Mouse (Mus musculus) embryonic facial prominence, embryonic 10.5 days (tissue): ENCODE data around the gene Gabarapl2. TPM values are rescaled to one million over a fixed set of nuclear protein-coding genes. Genes with fewer than 3 reads are reported as not detected.

ENCODE experiments used
- DNase-seq: peaks from one replicate; pipeline ENCODE4 v3.0.0-alpha.2; 2017; ENCODE audit warnings: low spot score
- H3K27ac ChIP-seq: fragments of 300-500 bp; sonication (generic); replicated peaks from 2 replicates; pipeline ENCODE4 v1.5.1; 2016; ENCODE audit warnings: mild to moderate bottlenecking
- H3K27me3 ChIP-seq: fragments of 300-500 bp; sonication (generic); replicated peaks from 2 replicates; pipeline ENCODE4 v1.6.1; 2016; ENCODE audit warnings: low read depth, mild to moderate bottlenecking; ENCODE audit not compliant: poor library complexity, severe bottlenecking
- H3K36me3 ChIP-seq: fragments of 300-500 bp; sonication (generic); replicated peaks from 2 replicates; pipeline ENCODE4 v1.6.1; 2016; ENCODE audit warnings: mild to moderate bottlenecking, moderate library complexity
- H3K4me1 ChIP-seq: fragments of 300-500 bp; sonication (generic); 2 replicates; pipeline ENCODE4 v1.6.1; 2016
- H3K4me3 ChIP-seq: fragments of 300-500 bp; sonication (generic); 2 replicates; pipeline ENCODE4 v1.5.1; 2016; ENCODE audit warnings: mild to moderate bottlenecking, moderate library complexity
- H3K9me3 ChIP-seq: fragments of 300-500 bp; sonication (generic); 2 replicates; pipeline ENCODE4 v1.6.1; 2016; ENCODE audit warnings: mild to moderate bottlenecking
- WGBS: fragments of 180-500 bp; shearing (Covaris S2); methylation state at CpG from one replicate; pipeline ENCODE4 v1.1.7; 2016; 5-methylcytosine and 5-hydroxymethylcytosine counted together
- polyA plus RNA-seq: library from polyadenylated mRNA; unstranded; fragments of >200 nt; fragmentation: Nextera tagmentation; extraction: Ambion mirVana; gene quantifications from 2 replicates; pipeline ENCODE4 v1.2.1, GENCODE M21; 2016

The Gabarapl2 gene
- polyA plus RNA-seq, 1 experiment from 2014 or later = 194 TPM

GRCm38 (mm10) chr8:111963091-111963490 lies 22.6 kb downstream of the Gabarapl2 start:
- Histone ChIP-seq H3K4me3 (no peak overlapping the region), H3K36me3 (peaks cover 49% of the 10 kb centered on the region), H3K27me3 (no peaks in the 10 kb centered on the region), H3K9me3 (no peaks in the 10 kb centered on the region), H3K4me1 (peaks cover 9% of the 10 kb centered on the region; the same call in 1 of the 2 replicates), H3K27ac (no peak overlapping the region)
- WGBS = 75% methylated on average over 10 of the region's 10 CpGs
- DNase-seq = no peak

- WGBS = 79% methylated on average over 4 of the region's 4 CpGs
- Histone ChIP-seq H3K27me3 (no peaks in the 10 kb centered on the region), H3K4me3 (no peak overlapping the region), H3K27ac (no peak overlapping the region), H3K9me3 (no peaks in the 10 kb centered on the region), H3K36me3 (peaks cover 49% of the 10 kb centered on the region), H3K4me1 (peaks cover 9% of the 10 kb centered on the region; the same call in 1 of the 2 replicates)
- DNase-seq = no peak
Measured at GRCm38 (mm10) chr8:111963546-111963945, 23.0 kb downstream of the Gabarapl2 start.

DNA sequence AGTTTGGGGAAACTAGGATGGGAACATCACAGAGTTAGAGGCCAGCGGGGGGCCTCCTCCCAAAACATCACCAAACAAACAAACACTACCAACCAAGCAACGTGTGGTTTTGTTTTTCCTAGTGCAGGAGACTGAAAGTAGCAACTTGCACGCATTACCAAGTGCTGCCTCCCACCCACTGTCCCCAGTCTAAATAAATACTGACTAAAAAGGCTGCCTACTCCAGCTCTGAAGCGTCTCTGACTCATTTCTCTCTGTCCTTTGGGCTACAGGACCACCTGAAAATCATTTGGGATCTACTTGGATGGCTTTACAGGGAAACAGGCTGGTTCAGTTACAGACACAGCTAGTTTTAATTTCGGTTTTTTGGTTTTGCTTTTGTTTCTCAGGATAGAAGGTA lies 23.8 kb downstream of the Gabarapl2 start:
- Histone ChIP-seq H3K36me3 (peaks cover 49% of the 10 kb centered on the region), H3K4me3 (no peak overlapping the region), H3K9me3 (no peaks in the 10 kb centered on the region), H3K4me1 (peaks cover 9% of the 10 kb centered on the region; the same call in 1 of the 2 replicates), H3K27ac (no peak overlapping the region), H3K27me3 (no peaks in the 10 kb centered on the region)
- 56% methylated on average over 5 of the region's 5 CpGs for WGBS
- DNase-seq = no peak

DNA sequence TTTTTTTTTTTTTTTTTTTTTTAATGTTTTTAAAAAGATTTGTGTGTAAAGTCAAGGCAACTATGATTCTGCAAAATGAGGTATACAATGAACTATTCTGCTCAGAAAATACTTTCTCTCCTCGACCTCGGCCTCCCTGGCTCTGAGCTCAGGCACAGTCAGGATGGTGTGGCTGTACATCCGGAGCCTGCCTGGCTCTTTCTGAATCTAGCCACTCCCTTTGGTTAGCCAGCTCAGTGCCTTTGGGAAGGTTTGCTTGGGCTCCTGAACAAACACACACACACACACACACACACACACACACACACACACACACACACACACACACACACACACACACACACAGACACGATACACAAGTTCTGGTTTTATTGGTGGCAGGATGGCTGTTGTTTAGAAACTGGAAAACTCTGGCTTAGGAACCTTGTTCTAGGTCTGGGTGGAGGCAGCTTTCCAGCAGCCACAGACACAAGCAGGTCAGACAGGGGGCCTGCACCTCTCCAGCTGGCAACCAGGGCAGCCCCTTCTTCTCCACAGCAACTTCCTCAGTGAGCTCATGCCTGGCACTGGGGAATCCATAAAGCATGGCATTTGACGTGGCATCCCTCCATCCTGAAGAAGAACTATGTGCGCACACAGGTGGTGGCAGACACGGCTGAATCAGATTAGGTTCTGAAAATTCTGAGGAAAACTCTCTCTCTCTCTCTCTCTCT lies 24.5 kb downstream of the Gabarapl2 start:
- Histone ChIP-seq H3K36me3 (peaks cover 44% of the 10 kb centered on the region), H3K4me3 (no peak overlapping the region), H3K27me3 (no peaks in the 10 kb centered on the region), H3K4me1 (peaks cover 9% of the 10 kb centered on the region; the same call in 1 of the 2 replicates), H3K27ac (no peak overlapping the region), H3K9me3 (no peaks in the 10 kb centered on the region)
- DNase-seq = no peak
- WGBS = 83% methylated on average over 7 of the region's 7 CpGs

GRCm38 (mm10) chr8:111967246-111967870 lies 26.9 kb downstream of the Gabarapl2 start:
- H3K27ac ChIP-seq = no peak overlapping the region

DNA sequence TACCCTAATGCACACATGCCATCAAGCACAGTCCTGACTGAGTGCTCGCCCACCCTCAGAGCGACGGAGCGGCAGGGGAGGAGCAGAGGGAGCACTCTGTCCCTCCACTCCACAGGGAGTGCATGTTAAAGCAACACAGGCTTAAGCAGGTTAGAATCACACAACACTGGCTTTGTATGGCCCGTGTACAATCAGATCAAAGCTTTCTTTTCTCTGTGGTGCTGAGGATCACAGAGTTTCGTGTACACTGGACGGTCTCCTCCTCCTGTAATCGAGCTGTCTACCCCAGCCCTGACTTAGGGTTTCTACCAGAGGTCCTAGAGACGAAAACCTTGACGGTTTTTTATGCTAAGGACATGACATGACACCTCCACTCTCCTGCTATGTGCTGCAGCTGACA lies 28.0 kb downstream of the Gabarapl2 start:
- 87% methylated on average over 10 of the region's 10 CpGs for WGBS
- H3K36me3 ChIP-seq = peaks cover 67% of the 10 kb centered on the region

More at GRCm38 (mm10) chr8:111967246-111967870, 26.9 kb downstream of the Gabarapl2 start:
- no peak overlapping the region for H3K4me3 ChIP-seq
- no peak for DNase-seq
- peaks cover 9% of the 10 kb centered on the region; the same call in 1 of the 2 replicates for H3K4me1 ChIP-seq
- H3K27me3 ChIP-seq = no peaks in the 10 kb centered on the region
- WGBS = 87% methylated on average over 5 of the region's 5 CpGs
- no peaks in the 10 kb centered on the region for H3K9me3 ChIP-seq
- peaks cover 55% of the 10 kb centered on the region for H3K36me3 ChIP-seq

DNA sequence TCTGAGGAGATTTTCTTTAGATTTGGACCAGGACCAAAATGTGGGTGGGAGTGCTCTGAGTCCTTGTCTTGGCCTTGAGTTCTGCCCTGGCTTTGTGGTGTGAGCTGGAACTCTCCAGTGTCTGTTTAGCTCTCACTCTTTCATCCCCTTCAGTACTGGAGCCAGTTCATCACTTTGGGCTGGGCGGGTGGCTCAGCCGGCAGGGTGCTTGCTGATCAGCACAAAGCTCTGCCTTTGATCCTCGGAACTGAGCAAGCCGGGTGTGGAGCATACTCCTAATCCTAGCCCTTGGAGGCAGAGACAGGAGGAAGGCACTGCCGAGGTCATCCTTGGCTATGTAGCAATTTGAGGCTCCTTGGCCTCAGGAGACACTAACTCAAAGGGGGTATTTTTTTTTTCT lies 28.5 kb downstream of the Gabarapl2 start:
- DNase-seq = no peak
- Histone ChIP-seq H3K4me3 (no peak overlapping the region), H3K27ac (no peak overlapping the region), H3K9me3 (peaks cover 8% of the 10 kb centered on the region), H3K27me3 (no peaks in the 10 kb centered on the region), H3K4me1 (no peaks in the 10 kb centered on the region), H3K36me3 (peaks cover 71% of the 10 kb centered on the region)
- 36% methylated on average over 5 of the region's 5 CpGs for WGBS

More for the DNA sequence above, 28.0 kb downstream of the Gabarapl2 start:
- H3K4me3 ChIP-seq = no peak overlapping the region
- no peaks in the 10 kb centered on the region for H3K27me3 ChIP-seq
- no peak overlapping the region for H3K27ac ChIP-seq
- H3K4me1 ChIP-seq = peaks cover 2% of the 10 kb centered on the region; the same call in 1 of the 2 replicates
- peaks cover 4% of the 10 kb centered on the region; the same call in 1 of the 2 replicates for H3K9me3 ChIP-seq
- no peak for DNase-seq

GRCm38 (mm10) chr8:111974138-111974537 lies 33.6 kb downstream of the Gabarapl2 start:
- H3K27ac ChIP-seq = no peak overlapping the region
- H3K36me3 ChIP-seq = peaks cover 88% of the 10 kb centered on the region
- no peak for DNase-seq
- H3K4me1 ChIP-seq = no peaks in the 10 kb centered on the region
- peaks cover 12% of the 10 kb centered on the region for H3K9me3 ChIP-seq
- no peak overlapping the region for H3K4me3 ChIP-seq
- no peaks in the 10 kb centered on the region for H3K27me3 ChIP-seq
- 97% methylated on average over 12 of the region's 12 CpGs for WGBS

DNA sequence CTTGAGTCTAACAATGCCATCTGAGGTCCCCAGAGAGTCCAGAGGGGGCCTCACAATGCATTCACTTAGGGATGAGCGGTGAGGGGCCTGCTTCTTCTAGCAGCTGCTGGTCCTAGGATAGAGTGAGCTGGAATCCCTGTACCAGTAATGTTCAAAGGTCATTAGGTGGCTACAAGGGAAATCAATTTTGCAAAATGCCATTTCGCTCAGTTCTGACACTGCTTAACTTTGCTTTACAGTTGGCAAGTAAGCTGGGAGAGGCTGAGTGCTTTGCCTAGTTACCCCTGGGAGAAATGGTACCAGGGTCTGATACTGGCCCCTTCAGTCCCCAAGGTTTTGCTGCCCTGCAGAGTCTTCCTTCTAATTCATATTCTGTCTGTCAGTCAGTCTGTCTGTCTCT lies 35.2 kb downstream of the Gabarapl2 start:
- Histone ChIP-seq H3K27ac (no peak overlapping the region), H3K4me3 (no peak overlapping the region), H3K36me3 (peaks cover 86% of the 10 kb centered on the region), H3K9me3 (peaks cover 12% of the 10 kb centered on the region), H3K4me1 (no peaks in the 10 kb centered on the region), H3K27me3 (no peaks in the 10 kb centered on the region)
- WGBS = 87% methylated on average over 2 of the region's 2 CpGs
- DNase-seq = no peak

DNA sequence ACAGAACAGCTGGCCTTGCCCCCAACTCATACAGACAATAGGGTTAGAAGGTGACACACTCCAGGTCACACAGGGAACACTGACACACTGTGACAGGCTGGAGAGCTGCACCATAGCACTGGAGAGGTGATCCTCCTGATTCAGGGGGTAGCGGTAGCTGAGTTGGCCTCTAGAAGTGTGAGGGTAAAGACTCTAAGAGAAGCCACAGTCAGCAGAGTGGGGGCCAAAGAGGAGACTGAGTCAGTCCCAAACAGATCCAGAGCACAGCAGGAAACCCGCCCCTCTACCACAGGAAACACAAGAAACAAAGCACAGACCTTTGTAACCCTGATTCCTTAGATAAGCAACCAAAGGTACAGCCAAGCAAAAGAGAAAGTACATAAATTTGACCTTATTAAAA lies 35.8 kb downstream of the Gabarapl2 start:
- Histone ChIP-seq H3K27me3 (no peaks in the 10 kb centered on the region), H3K9me3 (peaks cover 12% of the 10 kb centered on the region), H3K36me3 (peaks cover 86% of the 10 kb centered on the region), H3K4me3 (no peak overlapping the region), H3K27ac (no peak overlapping the region), H3K4me1 (no peaks in the 10 kb centered on the region)
- WGBS = 86% methylated on average over 2 of the region's 2 CpGs
- DNase-seq = no peak

DNA sequence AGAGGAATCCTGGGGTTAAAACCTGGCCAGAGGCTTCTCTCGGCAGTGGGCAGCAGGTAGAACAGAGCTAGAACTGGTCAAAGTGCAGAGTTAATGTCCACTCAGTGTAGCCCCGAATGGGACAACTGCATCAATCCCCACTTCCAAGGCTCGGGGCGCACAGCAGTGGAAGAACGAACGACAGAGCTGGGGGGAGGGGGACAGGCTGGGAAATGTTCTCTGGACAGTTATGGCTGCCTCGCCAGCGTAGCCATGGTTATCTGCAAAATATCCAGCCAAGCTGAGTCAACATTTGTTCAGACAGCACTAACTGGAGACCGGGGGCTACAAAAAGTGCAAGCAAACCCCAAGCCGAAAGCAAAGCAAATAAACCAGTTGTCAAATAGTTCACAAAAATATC lies 37.6 kb downstream of the Gabarapl2 start:
- no peaks in the 10 kb centered on the region for H3K27me3 ChIP-seq
- no peak for DNase-seq
- H3K4me3 ChIP-seq = no peak overlapping the region
- 85% methylated on average over 10 of the region's 10 CpGs for WGBS
- peaks cover 12% of the 10 kb centered on the region for H3K9me3 ChIP-seq
- no peak overlapping the region for H3K27ac ChIP-seq
- H3K4me1 ChIP-seq = no peaks in the 10 kb centered on the region
- peaks cover 85% of the 10 kb centered on the region for H3K36me3 ChIP-seq

GRCm38 (mm10) chr8:111982116-111982515 lies 41.6 kb downstream of the Gabarapl2 start:
- Histone ChIP-seq H3K4me3 (no peak overlapping the region), H3K9me3 (no peaks in the 10 kb centered on the region), H3K27me3 (no peaks in the 10 kb centered on the region), H3K36me3 (peaks cover 82% of the 10 kb centered on the region), H3K27ac (no peak overlapping the region), H3K4me1 (no peaks in the 10 kb centered on the region)
- DNase-seq = no peak
- WGBS = 76% methylated on average over 7 of the region's 7 CpGs

- peaks cover 84% of the 10 kb centered on the region for H3K36me3 ChIP-seq
- no peaks in the 10 kb centered on the region for H3K4me1 ChIP-seq
- H3K4me3 ChIP-seq = no peak overlapping the region
- DNase-seq = no peak
- WGBS = 89% methylated on average over 10 of the region's 10 CpGs
- no peak overlapping the region for H3K27ac ChIP-seq
- H3K27me3 ChIP-seq = no peaks in the 10 kb centered on the region
- no peaks in the 10 kb centered on the region for H3K9me3 ChIP-seq
Measured at GRCm38 (mm10) chr8:111984511-111984910, 44.0 kb downstream of the Gabarapl2 start.
